Mouse (Mus musculus) olfactory bulb, adult 2 months (tissue): ENCODE measurements at regions not wholly inside any gene's neighbourhood (a gene's known extent, or its start where the extent isn't known, plus 50 kb on each side); places are given as distances from the start of the nearest gene placed in this dataset.

Experiments used
- CTCF ChIP-seq: fragments of 200-500 bp; IDR thresholded peaks from 2 replicates; pipeline ENCODE4 v1.5.1; 2012; ENCODE audit warnings: low read depth, mild to moderate bottlenecking, low read length, moderate library complexity; ENCODE audit not compliant: insufficient read depth
- POLR2A ChIP-seq: fragments of 200-500 bp; IDR thresholded peaks from 2 replicates; pipeline ENCODE4 v1.6.1; 2012; ENCODE audit warnings: mild to moderate bottlenecking, low read depth, low read length, moderate library complexity; ENCODE audit not compliant: insufficient read depth

GRCm38 (mm10) chr19:44692816-44693215 lies 63.0 kb upstream of the Pax2 start:
- TF ChIP-seq CTCF (no peak), POLR2A (no peak)
